Mouse (Mus musculus) midbrain, embryonic 14.5 days (tissue): Measurements from ENCODE around the gene Prkg1. TPM values are rescaled to one million over a fixed set of nuclear protein-coding genes. Genes with fewer than 3 reads are reported as not detected.

Experiments used
- ATAC-seq: fragments of 200-750 bp; cut with Nextera tagmentation; 2 replicates; pipeline ENCODE4 v1.8.0; 2017; ENCODE audit warnings: moderate number of reproducible peaks, moderate library complexity; ENCODE audit not compliant: low FRiP score, low TSS enrichment
- DNase-seq: peaks from one replicate; pipeline ENCODE4 v3.0.0-alpha.2; 2015
- H3K27ac ChIP-seq: fragments of 300-500 bp; sonication (generic); replicated peaks from 2 replicates; pipeline ENCODE4 v1.5.1; 2014; ENCODE audit warnings: mild to moderate bottlenecking, low read depth, low read length, moderate library complexity
- H3K27me3 ChIP-seq: fragments of 300-500 bp; sonication (generic); 2 replicates; pipeline ENCODE4 v1.6.1; 2014; ENCODE audit warnings: low read length, control low read depth, mixed read lengths; ENCODE audit not compliant: control insufficient read depth, insufficient read depth
- H3K36me3 ChIP-seq: fragments of 300-500 bp; sonication (generic); 2 replicates; pipeline ENCODE4 v1.6.1; 2014; ENCODE audit warnings: low read length, control low read depth; ENCODE audit not compliant: control insufficient read depth, insufficient read depth
- H3K4me1 ChIP-seq: fragments of 300-500 bp; sonication (generic); 2 replicates; pipeline ENCODE4 v1.6.1; 2014; ENCODE audit warnings: mild to moderate bottlenecking, antibody characterized with exemption, low read length, control low read depth; ENCODE audit not compliant: control insufficient read depth, insufficient read depth
- H3K4me2 ChIP-seq: fragments of 300-500 bp; sonication (generic); 2 replicates; pipeline ENCODE4 v1.6.1; 2014; ENCODE audit warnings: mild to moderate bottlenecking, low read length, moderate library complexity
- H3K4me3 ChIP-seq: fragments of 300-500 bp; sonication (generic); replicated peaks from 2 replicates; pipeline ENCODE4 v1.5.1; 2014; ENCODE audit warnings: low read depth, low read length
- H3K9ac ChIP-seq: fragments of 300-500 bp; sonication (generic); replicated peaks from 2 replicates; pipeline ENCODE4 v1.6.1; 2014; ENCODE audit warnings: mild to moderate bottlenecking, low read length, moderate library complexity
- H3K9me3 ChIP-seq: fragments of 300-500 bp; sonication (generic); 2 replicates; pipeline ENCODE4 v1.6.1; 2016; ENCODE audit warnings: low read length, control low read depth, mixed read lengths; ENCODE audit not compliant: control insufficient read depth
- WGBS: fragments of 180-500 bp; shearing (Covaris S2); extraction: QIAGEN DNeasy Blood & Tissue Kit; methylation state at CpG from one replicate; pipeline ENCODE4 v1.1.7; 2014; 5-methylcytosine and 5-hydroxymethylcytosine counted together
- polyA plus RNA-seq: library from polyadenylated mRNA; unstranded; fragments of >200 nt; fragmentation: Nextera tagmentation; extraction: Ambion mirVana; gene quantifications from 2 replicates; pipeline ENCODE4 v1.2.1, GENCODE M21; 2014

Gene Prkg1
- polyA plus RNA-seq, 1 experiment from 2014 or later, result 3.9 TPM

DNA sequence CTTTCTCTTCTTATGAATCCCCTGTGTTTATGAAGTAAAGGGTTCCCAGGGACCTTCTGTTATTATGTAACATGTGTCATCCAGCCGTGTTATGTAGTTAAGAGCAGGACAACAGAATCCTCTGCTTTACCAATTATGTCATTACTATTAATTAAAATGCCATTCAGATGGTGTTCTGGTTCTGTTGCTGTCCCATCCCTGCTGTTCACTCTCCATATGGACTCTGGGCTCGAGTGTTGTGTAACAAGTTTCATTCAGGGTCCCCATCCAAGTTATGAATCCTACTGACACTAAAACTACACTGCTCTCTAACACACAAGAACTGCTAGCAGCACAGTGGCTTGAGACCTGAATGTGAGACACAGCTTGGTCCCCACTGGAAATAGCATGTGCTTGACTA, 102.0 kb downstream of the Prkg1 start:
- peak overlapping the region; percentile 47; the same call in 1 of the 2 replicates for H3K4me3 ChIP-seq
- no peak for ATAC-seq

DNA sequence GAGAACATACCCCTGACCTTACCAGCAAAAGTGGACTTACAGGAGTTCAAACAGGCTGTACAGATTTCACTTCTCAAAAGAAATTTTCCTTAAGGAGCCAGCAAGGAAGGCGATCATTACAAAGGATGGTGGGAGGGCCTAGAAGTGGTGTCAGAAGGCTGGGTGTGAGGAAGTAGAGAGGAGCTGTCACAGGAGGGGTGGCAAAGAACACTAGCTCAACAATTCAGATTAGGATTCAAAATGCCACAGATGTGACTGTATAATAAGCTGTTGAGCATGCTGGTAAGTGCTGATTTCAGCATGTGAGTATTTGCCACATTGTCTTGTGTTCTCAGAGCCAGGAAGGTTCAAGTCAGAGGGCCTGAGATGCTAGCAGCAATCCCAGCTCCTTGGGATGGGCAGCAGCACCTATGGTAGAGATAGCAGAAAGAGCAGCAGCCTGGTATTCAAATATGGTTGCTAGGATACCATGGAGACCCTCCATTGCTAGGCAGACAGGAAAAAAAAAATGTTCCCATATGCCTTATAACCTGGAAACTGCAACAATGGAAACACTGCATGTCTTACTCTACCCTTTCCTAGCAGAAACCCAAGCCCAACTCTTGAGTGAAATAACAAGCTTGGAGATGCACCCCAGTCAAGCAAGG, 106.0 kb downstream of the Prkg1 start:
- 73% methylated on average over 1 of the region's 1 CpGs for WGBS
- ATAC-seq, result no peak
- Histone ChIP-seq H3K9me3 (no peaks in the 10 kb centered on the region), H3K9ac (no peak overlapping the region), H3K4me2 (no peak overlapping the region), H3K27me3 (no peaks in the 10 kb centered on the region), H3K27ac (no peak overlapping the region), H3K4me1 (peaks cover 13% of the 10 kb centered on the region), H3K36me3 (no peaks in the 10 kb centered on the region), H3K4me3 (no peak overlapping the region)
- DNase-seq, result peak; percentile 56

More for the DNA sequence above, 102.0 kb downstream of the Prkg1 start:
- peak overlapping the region; percentile 97 for H3K4me2 ChIP-seq
- peaks cover 5% of the 10 kb centered on the region; the same call in 1 of the 2 replicates for H3K27me3 ChIP-seq
- H3K9me3 ChIP-seq, result no peaks in the 10 kb centered on the region
- H3K9ac ChIP-seq, result no peak overlapping the region
- H3K27ac ChIP-seq, result no peak overlapping the region
- no peak for DNase-seq
- peaks cover 20% of the 10 kb centered on the region for H3K4me1 ChIP-seq
- WGBS, result 65% methylated on average over 2 of the region's 2 CpGs
- no peaks in the 10 kb centered on the region for H3K36me3 ChIP-seq

DNA sequence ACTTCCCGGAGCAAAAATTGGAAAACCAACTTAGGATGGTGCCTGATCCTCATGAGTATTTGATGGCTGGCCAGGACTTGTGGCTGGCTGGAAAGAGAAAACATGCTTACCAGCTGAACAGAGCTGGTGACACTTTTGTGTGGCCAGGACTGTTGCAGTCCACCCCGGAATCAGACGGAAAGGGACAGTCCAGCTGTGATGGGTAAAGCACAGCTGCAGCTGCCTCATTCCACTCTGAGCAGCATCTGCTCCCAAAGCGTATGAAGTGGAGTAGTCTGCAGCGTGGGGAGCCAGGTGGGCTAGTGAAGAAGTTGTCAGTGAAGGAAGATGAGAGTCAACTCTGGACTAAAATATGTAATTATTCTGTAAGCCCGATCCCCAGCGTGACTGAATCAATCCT, 108.6 kb downstream of the Prkg1 start:
- Histone ChIP-seq H3K4me1 (peaks cover 13% of the 10 kb centered on the region), H3K9me3 (no peaks in the 10 kb centered on the region), H3K36me3 (no peaks in the 10 kb centered on the region), H3K27me3 (no peaks in the 10 kb centered on the region), H3K4me3 (no peak overlapping the region), H3K4me2 (no peak overlapping the region), H3K27ac (no peak overlapping the region), H3K9ac (no peak overlapping the region)
- ATAC-seq, result no peak
- 77% methylated on average over 7 of the region's 7 CpGs for WGBS
- DNase-seq, result no peak

DNA sequence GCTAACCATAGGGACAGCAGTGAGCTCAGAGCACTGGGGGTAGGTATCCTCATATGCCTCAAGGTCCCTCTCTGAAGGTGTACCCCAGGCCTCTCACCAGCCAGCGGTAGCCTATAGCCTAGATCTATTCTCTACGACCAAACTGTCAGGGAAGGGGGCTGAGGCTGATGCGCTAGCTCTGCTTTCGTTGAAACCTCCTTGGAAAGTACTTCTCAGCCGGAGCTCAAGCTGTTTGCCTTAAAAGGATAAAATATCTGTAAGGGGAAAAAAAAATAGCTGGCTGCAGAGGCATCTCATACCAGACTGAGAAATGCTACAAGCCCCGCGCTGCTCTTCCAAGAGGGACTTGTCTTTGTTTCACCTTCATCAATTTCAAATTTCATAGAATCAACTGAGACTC, 109.0 kb downstream of the Prkg1 start:
- no peak for ATAC-seq
- Histone ChIP-seq H3K9me3 (no peaks in the 10 kb centered on the region), H3K4me3 (no peak overlapping the region), H3K27me3 (no peaks in the 10 kb centered on the region), H3K4me1 (peaks cover 13% of the 10 kb centered on the region), H3K4me2 (no peak overlapping the region), H3K9ac (no peak overlapping the region), H3K36me3 (no peaks in the 10 kb centered on the region), H3K27ac (no peak overlapping the region)
- WGBS, result 84% methylated on average over 7 of the region's 7 CpGs
- no peak for DNase-seq

DNA sequence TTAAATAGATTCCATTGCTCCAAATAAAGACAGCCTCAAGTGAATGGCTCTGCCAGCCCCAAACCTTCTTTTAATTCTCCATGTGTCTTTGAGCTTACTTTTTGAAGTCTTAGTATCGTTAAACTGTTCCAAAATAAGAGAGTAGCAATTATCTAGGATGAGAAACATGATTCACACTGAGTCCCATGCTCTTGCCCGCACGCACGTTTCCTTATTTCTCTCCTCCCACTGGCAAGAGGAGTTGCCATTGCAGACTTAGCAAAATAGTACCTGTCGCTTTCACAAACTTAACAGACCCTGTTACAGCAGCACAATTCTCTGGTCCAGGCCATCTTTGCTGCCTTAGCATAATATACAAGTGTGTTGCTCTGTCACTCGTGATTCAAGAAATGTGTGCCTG, 110.8 kb downstream of the Prkg1 start:
- H3K4me3 ChIP-seq, result no peak overlapping the region
- H3K4me2 ChIP-seq, result no peak overlapping the region
- no peak overlapping the region for H3K27ac ChIP-seq
- no peaks in the 10 kb centered on the region for H3K36me3 ChIP-seq
- no peaks in the 10 kb centered on the region for H3K9me3 ChIP-seq
- ATAC-seq (no peak), DNase-seq (no peak)
- no peaks in the 10 kb centered on the region for H3K27me3 ChIP-seq
- peaks cover 8% of the 10 kb centered on the region for H3K4me1 ChIP-seq
- WGBS, result 91% methylated on average over 6 of the region's 6 CpGs
- no peak overlapping the region for H3K9ac ChIP-seq

DNA sequence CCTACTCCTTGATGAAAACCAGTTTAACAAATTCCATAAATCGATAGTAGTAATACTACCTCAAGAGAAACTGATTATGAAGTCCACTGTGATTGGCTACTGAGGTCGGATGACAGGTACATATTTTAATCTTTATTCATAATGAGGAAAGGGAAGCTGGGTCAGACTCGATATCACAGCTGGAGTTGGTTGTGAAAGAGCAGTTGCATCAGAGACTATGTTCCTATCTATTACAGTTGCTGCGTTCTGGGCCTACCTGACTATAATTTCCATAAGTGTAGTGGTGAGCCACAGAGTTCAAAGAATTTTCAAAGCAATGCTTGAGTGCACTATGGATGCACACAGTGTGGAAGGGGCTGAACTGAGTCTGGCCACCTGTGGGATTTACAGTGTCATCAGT, 114.4 kb downstream of the Prkg1 start:
- H3K9ac ChIP-seq, result no peak overlapping the region
- no peaks in the 10 kb centered on the region for H3K9me3 ChIP-seq
- 89% methylated on average over 4 of the region's 4 CpGs for WGBS
- no peaks in the 10 kb centered on the region for H3K36me3 ChIP-seq
- no peaks in the 10 kb centered on the region for H3K27me3 ChIP-seq
- H3K27ac ChIP-seq, result no peak overlapping the region
- DNase-seq (no peak), ATAC-seq (no peak)
- H3K4me3 ChIP-seq, result no peak overlapping the region
- H3K4me1 ChIP-seq, result no peaks in the 10 kb centered on the region
- no peak overlapping the region for H3K4me2 ChIP-seq

DNA sequence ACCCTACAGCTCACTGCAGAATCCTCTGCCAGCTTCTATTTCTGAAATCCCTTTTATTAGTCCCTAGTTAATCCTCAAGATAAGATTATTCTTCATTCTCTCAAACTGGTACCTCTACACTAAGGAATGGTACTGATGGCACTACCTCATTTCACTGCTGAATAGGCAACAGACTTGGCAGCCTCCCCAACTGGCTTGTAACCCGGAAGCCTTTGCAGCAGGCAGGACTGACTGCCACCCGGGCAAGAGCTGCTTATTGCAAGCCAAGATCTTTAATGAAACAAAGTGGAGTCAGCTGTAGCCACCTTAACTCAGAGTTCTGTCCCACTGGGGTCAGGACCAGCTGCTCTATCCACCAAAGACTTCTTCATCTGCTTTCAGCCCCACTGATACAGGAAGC, 117.3 kb downstream of the Prkg1 start:
- no peaks in the 10 kb centered on the region for H3K27me3 ChIP-seq
- H3K4me3 ChIP-seq, result no peak overlapping the region
- no peak for DNase-seq
- no peak overlapping the region for H3K4me2 ChIP-seq
- no peak overlapping the region for H3K27ac ChIP-seq
- 78% methylated on average over 2 of the region's 2 CpGs for WGBS
- no peaks in the 10 kb centered on the region for H3K36me3 ChIP-seq
- no peak for ATAC-seq
- no peaks in the 10 kb centered on the region for H3K4me1 ChIP-seq
- H3K9ac ChIP-seq, result no peak overlapping the region
- H3K9me3 ChIP-seq, result no peaks in the 10 kb centered on the region

DNA sequence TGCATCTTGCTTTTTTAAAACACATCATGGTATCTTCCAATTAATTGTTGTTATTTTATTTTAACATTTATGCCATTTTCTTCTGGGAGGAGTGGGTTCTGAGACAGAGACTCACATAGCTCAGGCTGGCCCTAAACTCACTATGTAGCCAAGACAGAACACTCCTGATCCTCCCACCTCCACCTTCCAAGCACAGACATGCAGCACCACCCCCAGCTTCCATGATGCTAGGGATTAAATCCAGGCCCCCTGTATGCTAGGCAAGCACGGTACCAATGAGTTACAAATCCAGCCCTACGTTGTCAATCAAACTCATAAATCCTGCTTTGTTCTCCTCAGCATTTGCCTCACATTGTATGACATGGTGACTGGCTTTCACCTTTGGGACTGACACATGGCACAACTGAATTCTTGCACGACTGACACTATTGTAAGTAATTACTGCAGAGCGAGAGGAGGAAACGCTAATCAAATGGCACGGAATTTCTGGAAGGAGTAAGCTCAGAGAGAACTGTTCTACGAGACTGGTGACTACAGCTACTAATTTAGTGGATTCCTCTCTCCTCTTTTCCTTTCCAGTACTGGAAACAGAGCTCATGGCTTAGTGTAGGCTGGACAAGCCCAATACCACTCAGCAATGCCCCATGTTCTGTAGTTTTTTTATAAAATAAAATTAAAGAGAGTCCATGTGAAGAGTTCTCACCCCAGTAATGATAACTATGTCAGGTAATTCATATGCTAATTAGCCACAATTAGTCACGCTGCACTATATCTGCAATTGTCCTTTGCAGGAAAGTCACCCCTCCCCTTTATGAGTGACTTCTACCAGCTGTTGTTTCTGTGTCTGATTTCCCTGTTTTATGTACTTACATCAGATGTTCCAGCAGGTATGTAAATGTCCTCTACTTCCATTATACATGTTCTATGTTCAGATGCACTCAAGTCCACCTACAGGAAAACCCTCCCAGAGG, 133.6 kb downstream of the Prkg1 start:
- H3K9ac ChIP-seq, result no peak overlapping the region
- 18% methylated on average over 8 of the region's 8 CpGs for WGBS
- H3K36me3 ChIP-seq, result no peaks in the 10 kb centered on the region
- H3K27me3 ChIP-seq, result no peaks in the 10 kb centered on the region
- no peaks in the 10 kb centered on the region for H3K9me3 ChIP-seq
- H3K27ac ChIP-seq, result no peak overlapping the region
- no peak overlapping the region for H3K4me2 ChIP-seq
- H3K4me3 ChIP-seq, result no peak overlapping the region
- DNase-seq (peak; percentile 10), ATAC-seq (no peak; the same call in 1 of the 2 replicates)
- peaks cover 5% of the 10 kb centered on the region; the same call in 1 of the 2 replicates for H3K4me1 ChIP-seq
